In genomic region chr7:47080868-47081267, GRCm38 (mm10) we compare ENCODE assay signal across 12 mouse cellular contexts. TPM values are rescaled to one million over a fixed set of nuclear protein-coding genes. Genes with fewer than 3 reads are reported as not detected.
DNase-seq lines count a peak whose midpoint lies in the region; ATAC-seq and TF ChIP-seq lines count a peak whose summit lies in the region.
"Had no signal": no experiment of that assay in that cellular context is flagged by ENCODE, and none has a peak within 500 bp of the region (broad histone marks: within the 10 kb centered on the region; RNA-seq: fewer than 3 reads in every experiment).

No protein-coding gene starts in this region.

- H3K4me3 ChIP-seq in embryonic facial prominence, embryonic 13.5 days: no peak overlapping the region
- no peak overlapping the region for H3K4me3 ChIP-seq in embryonic facial prominence, embryonic 10.5 days
- no peak overlapping the region for H3K4me3 ChIP-seq in lung, adult 2 months (replicated peaks; ENCODE audit: extremely low read depth, low read depth, low read length)
- H3K4me3 ChIP-seq in limb, embryonic 10.5 days: no peak overlapping the region
- H3K4me3 ChIP-seq: embryonic facial prominence, embryonic 15.5 days; liver, embryonic 15.5 days; neural tube, embryonic 12.5 days had no signal

- TF ChIP-seq POLR2A in lung, adult 2 months (IDR thresholded peaks at IDR 0.05; ENCODE audit: borderline replicate concordance, extremely low read depth, low read depth, low read length): no peak

- H3K9ac ChIP-seq in embryonic facial prominence, embryonic 13.5 days: 0 out of 2 replicates have a peak overlapping the region, but pooled peaks have one; percentile 27
- H3K9ac ChIP-seq: embryonic facial prominence, embryonic 15.5 days; liver, embryonic 15.5 days; neural tube, embryonic 12.5 days had no signal

- no peak for DNase-seq in embryonic facial prominence, embryonic 10.5 days (ENCODE audit: low spot score)
- peak; percentile 53 for DNase-seq in kidney, postnatal 10 days
- DNase-seq in kidney, adult 9 months: no peak
- peak; percentile 61 for DNase-seq in lung, postnatal 10 days
- DNase-seq in lung, adult 2 months: no peak
- DNase-seq in limb, embryonic 10.5 days (ENCODE audit: low spot score): no peak

- no peak overlapping the region for H3K4me2 ChIP-seq in embryonic facial prominence, embryonic 13.5 days
- H3K4me2 ChIP-seq: embryonic facial prominence, embryonic 15.5 days; liver, embryonic 15.5 days; neural tube, embryonic 12.5 days had no signal

- no peak for TF ChIP-seq CTCF in lung, adult 2 months (IDR thresholded peaks at IDR 0.05; ENCODE audit: insufficient read depth, low read length)

- no peaks in the 10 kb centered on the region for H3K36me3 ChIP-seq in embryonic facial prominence, embryonic 13.5 days
- no peaks in the 10 kb centered on the region for H3K36me3 ChIP-seq in embryonic facial prominence, embryonic 10.5 days (replicated peaks)
- no peaks in the 10 kb centered on the region for H3K36me3 ChIP-seq in limb, embryonic 10.5 days
- H3K36me3 ChIP-seq: embryonic facial prominence, embryonic 15.5 days; liver, embryonic 15.5 days had no signal

- H3K4me1 ChIP-seq in embryonic facial prominence, embryonic 13.5 days: no peaks in the 10 kb centered on the region
- no peaks in the 10 kb centered on the region for H3K4me1 ChIP-seq in embryonic facial prominence, embryonic 10.5 days
- no peaks in the 10 kb centered on the region for H3K4me1 ChIP-seq in lung, adult 2 months (ENCODE audit: control insufficient read depth, insufficient read depth, low read length)
- H3K4me1 ChIP-seq in limb, embryonic 10.5 days: 0 out of 2 replicates have a peak, but pooled peaks cover 3% of the 10 kb centered on the region
- H3K4me1 ChIP-seq: liver, embryonic 15.5 days had no signal

- H3K9me3 ChIP-seq in embryonic facial prominence, embryonic 13.5 days: no peaks in the 10 kb centered on the region
- no peaks in the 10 kb centered on the region for H3K9me3 ChIP-seq in embryonic facial prominence, embryonic 10.5 days
- H3K9me3 ChIP-seq in limb, embryonic 10.5 days (replicated peaks): no peaks in the 10 kb centered on the region
- H3K9me3 ChIP-seq: embryonic facial prominence, embryonic 15.5 days; liver, embryonic 15.5 days; neural tube, embryonic 12.5 days had no signal

- 61% methylated on average over 3 of the region's 3 CpGs for WGBS in embryonic facial prominence, embryonic 13.5 days
- 80% methylated on average over 3 of the region's 3 CpGs for WGBS in embryonic facial prominence, embryonic 10.5 days
- WGBS in lung, adult 2 months: 57% methylated on average over 3 of the region's 3 CpGs
- 78% methylated on average over 3 of the region's 3 CpGs for WGBS in limb, embryonic 10.5 days

- no peak for ATAC-seq in embryonic facial prominence, embryonic 13.5 days (ENCODE audit: insufficient number of reproducible peaks, insufficient read depth, low FRiP score, low TSS enrichment, low read depth)
- peak; percentile 37 for ATAC-seq in granulocyte monocyte progenitor cell, adult 5-6 weeks (replicated peaks; ENCODE audit: poor library complexity, severe bottlenecking)

- H3K27me3 ChIP-seq in embryonic facial prominence, embryonic 13.5 days: no peaks in the 10 kb centered on the region
- no peaks in the 10 kb centered on the region for H3K27me3 ChIP-seq in embryonic facial prominence, embryonic 10.5 days (replicated peaks; ENCODE audit: low read depth, poor library complexity, severe bottlenecking)
- H3K27me3 ChIP-seq in limb, embryonic 10.5 days (ENCODE audit: low read depth, poor library complexity, severe bottlenecking): no peaks in the 10 kb centered on the region
- H3K27me3 ChIP-seq: embryonic facial prominence, embryonic 15.5 days; liver, embryonic 15.5 days; neural tube, embryonic 12.5 days had no signal

- H3K27ac ChIP-seq in embryonic facial prominence, embryonic 13.5 days: no peak overlapping the region
- H3K27ac ChIP-seq in embryonic facial prominence, embryonic 10.5 days (replicated peaks): no peak overlapping the region
- H3K27ac ChIP-seq in limb, embryonic 10.5 days: no peak overlapping the region
- H3K27ac ChIP-seq: embryonic facial prominence, embryonic 15.5 days; liver, embryonic 15.5 days; neural tube, embryonic 12.5 days had no signal

RNA-seq across cellular contexts. Expression of gene Tmem86a, which starts 30.5 kb away (rescaled TPM):
- polyA plus RNA-seq in embryonic facial prominence, embryonic 13.5 days (2015; fragmentation: Nextera tagmentation; extraction: Ambion mirVana): 17.4 and 18.9 TPM in 2 replicates
- 11.3 and 11.7 TPM in 2 replicates for polyA plus RNA-seq in embryonic facial prominence, embryonic 10.5 days (2016; fragmentation: Nextera tagmentation; extraction: Ambion mirVana)
- 28.2 and 32.8 TPM in 2 replicates for polyA plus RNA-seq in lung, adult 2 months (2012; rRNA removed)
- 1.8 and 4.2 TPM in 2 replicates for total RNA-seq in granulocyte monocyte progenitor cell, adult 5-6 weeks (2014; fragmentation: Nextera tagmentation)
- 0.99 and 2.7 TPM in 2 replicates for total RNA-seq in granulocyte monocyte progenitor cell, adult 5-6 weeks (2017)
- polyA plus RNA-seq in limb, embryonic 10.5 days (2016; fragmentation: Nextera tagmentation; extraction: Ambion mirVana): 8.3 and 11.8 TPM in 2 replicates

RNA-seq across cellular contexts. Expression of gene Ptpn5, which starts 52.6 kb away (rescaled TPM):
- 0.61 and 1.5 TPM in 2 replicates for polyA plus RNA-seq in embryonic facial prominence, embryonic 13.5 days (2015; fragmentation: Nextera tagmentation; extraction: Ambion mirVana)
- 2.9 and 3.2 TPM in 2 replicates for polyA plus RNA-seq in embryonic facial prominence, embryonic 10.5 days (2016; fragmentation: Nextera tagmentation; extraction: Ambion mirVana)
- polyA plus RNA-seq in lung, adult 2 months (2012; rRNA removed): 0.90 and 1.3 TPM in 2 replicates
- total RNA-seq in granulocyte monocyte progenitor cell, adult 5-6 weeks (2014; fragmentation: Nextera tagmentation): not detected in 2 replicates
- not detected in 2 replicates for total RNA-seq in granulocyte monocyte progenitor cell, adult 5-6 weeks (2017)
- 0.20 and 0.30 TPM in 2 replicates for polyA plus RNA-seq in limb, embryonic 10.5 days (2016; fragmentation: Nextera tagmentation; extraction: Ambion mirVana)
- total RNA-seq: hematopoietic stem cell, adult 5-6 weeks had no signal
- polyA plus RNA-seq: liver, embryonic 15.5 days had no signal

Comparison
In these comparisons a context has a peak if more than half of its experiments do, and no peak if none do; other contexts are left out.
1. DNase-seq: peak in kidney, postnatal 10 days (single experiment) and lung, postnatal 10 days (single experiment); none in embryonic facial prominence, embryonic 10.5 days (single experiment), kidney, adult 9 months (single experiment), lung, adult 2 months (single experiment) and limb, embryonic 10.5 days (single experiment).